Mouse (Mus musculus) left cerebral cortex, postnatal 4 days (tissue): ENCODE data around the gene Rps29. TPM values are rescaled to one million over a fixed set of nuclear protein-coding genes. Genes with fewer than 3 reads are reported as not detected.
"Not testable (repeated sequence)": the region's sequence is repeated elsewhere in the genome, so short reads cannot be mapped to it uniquely, and the experiment has no call there.

Experiments used
- DNase-seq: peaks from one replicate; pipeline ENCODE4 v3.0.0-alpha.2; 2022
- intact Hi-C: fragments of 180-260 bp; cut with DNase I; formaldehyde crosslinking; loops from one replicate; pipeline ENCODE4 v1.15.1; 2025
- total RNA-seq, 2 experiments: library from RNA; stranded (reverse); gene quantifications; 2 replicates each; pipeline ENCODE4 v1.2.3; 2021

Gene Rps29
- total RNA-seq, 2 experiments from 2014 or later, result 1,367 to 1,400 TPM

DNA sequence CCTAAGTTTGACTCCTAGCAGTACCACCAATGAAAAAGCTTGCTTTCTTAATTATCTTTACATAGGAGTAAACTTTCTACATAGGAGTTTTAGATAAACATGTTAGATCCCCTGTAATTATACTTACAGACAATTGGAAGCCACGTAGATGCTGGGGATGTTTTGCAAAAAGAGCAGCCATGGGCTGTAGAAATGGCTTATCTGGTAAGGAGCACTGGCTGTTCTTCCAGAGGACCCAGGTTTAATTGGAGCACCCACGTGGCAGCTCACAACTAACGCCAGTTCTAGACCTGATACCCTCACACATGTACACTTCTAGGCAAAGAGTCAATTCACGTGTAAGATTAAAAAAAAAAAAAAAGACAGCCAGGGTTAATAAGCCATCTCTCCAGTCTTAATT, 22.8 kb upstream of the Rps29 start:
- DNase-seq, result no peak
- intact Hi-C loops, result no loop called here

DNA sequence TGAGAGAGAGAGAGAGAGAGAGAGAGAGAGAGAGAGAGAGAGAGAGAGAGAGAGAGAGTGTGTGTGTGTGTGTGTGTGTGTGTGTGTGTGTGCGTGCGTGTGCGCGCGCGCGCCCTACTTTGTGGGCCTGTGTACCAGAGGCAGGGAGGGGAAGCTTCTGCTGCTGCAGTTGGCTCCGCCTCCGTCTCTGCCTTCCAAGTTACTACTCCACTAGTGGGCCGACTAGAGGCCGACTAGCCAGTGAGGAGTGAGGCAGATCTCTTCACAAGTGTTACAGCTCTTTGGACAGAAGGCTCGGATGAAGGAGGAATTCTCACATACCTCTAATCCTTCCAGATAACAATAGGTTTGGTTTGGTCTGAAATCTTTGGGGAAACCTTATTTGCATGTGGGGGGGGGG, 20.4 kb upstream of the Rps29 start:
- DNase-seq, result no peak
- intact Hi-C loops, result no loop called here

- intact Hi-C loops, result no loop called here
These were observed 18.5 kb upstream of the Rps29 start for GRCm38 (mm10) chr12:69177526-69177925.

DNA sequence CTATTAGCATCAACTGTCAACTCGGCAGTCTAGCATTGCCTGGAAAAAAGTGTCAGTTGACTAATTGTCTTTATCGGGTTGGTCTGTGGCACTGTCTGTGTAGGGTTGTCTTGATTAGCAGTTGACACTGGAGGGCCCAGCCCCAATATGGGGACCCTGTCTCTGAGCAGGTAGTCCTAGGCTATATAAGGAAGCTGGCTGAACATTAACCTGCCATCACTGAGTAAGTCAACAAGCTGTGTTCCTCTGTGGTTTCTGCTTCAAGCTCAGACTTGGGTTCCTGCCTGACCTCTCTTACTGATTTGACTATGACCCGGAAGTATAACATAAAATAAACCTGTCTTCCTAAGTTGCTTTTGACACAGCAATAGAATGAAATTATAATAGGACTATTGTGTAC, 17.0 kb upstream of the Rps29 start:
- intact Hi-C loops, result no loop called here
- DNase-seq, result no peak

More at GRCm38 (mm10) chr12:69177526-69177925, 18.5 kb upstream of the Rps29 start:
- no peak for DNase-seq

DNA sequence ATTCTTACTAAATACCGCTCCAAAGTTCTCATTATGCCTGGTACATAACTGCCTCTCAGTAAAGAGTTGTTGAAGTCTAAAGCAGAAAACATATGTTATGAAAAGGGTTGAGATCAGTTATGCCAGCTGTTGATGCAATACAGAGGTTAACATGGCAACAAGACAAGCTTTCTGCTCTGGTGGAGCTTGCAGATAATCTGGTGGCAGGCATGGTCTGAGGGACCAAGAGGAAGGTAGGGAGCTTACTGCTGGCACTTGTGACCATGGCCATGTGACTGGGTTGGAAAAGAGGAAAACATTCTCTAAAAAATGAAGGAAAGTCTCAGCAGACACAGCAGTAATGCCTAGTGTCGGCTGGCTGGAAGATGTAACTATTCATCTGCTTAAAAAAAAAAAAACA, 12.3 kb upstream of the Rps29 start:
- intact Hi-C loops, result no loop called here

DNA sequence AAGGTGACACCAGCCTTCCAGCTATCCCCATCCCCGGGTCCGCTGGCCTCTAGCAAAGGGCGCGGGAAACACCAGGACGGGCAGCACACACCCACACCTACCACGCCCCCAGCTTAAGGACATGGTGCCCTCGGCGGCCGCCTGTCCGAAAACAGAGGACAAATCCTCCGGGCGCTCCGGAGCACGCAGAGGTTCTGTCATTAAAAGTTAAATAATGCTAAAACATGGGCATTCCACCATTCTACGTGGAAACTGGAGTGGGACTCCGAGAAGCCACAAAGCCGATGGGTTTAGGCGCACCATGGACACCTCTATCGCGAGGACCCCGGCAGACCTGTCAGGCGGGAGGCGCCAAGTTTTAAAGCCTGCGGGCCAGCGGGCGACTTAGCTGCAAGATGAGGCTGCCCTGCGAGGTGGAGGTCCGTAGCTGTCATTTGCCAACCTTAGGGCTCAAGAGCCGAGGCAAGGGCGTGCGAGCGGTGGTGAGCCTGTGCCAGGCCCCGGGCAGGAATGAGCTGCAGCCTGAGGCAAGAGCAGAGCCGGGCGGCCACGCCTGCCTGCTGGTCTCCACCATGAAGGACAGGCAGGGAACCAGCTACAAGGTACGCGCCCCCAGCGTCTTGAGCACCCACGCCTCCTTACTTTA, 9.6 kb upstream of the Rps29 start, which contains the start of gene Lrr1:
TSS of gene Lrr1 (plus strand) at position 354 of the 646 bp plus-strand sequence.
- DNase-seq, result peak; percentile 88
- intact Hi-C loops, result no loop called here

More for the DNA sequence above, 12.3 kb upstream of the Rps29 start:
- no peak for DNase-seq

GRCm38 (mm10) chr12:69167656-69168460, 8.9 kb upstream of the Rps29 start:
- intact Hi-C loops, result no loop called here
- DNase-seq, result no peak

GRCm38 (mm10) chr12:69166861-69167581, 8.0 kb upstream of the Rps29 start:
- DNase-seq, intact Hi-C loops: not testable (repeated sequence)

- intact Hi-C loops, result no loop called here
- DNase-seq, result no peak
These were observed 5.9 kb upstream of the Rps29 start for GRCm38 (mm10) chr12:69164904-69165303.

- DNase-seq, result not testable (repeated sequence)
These were observed 4.6 kb upstream of the Rps29 start for GRCm38 (mm10) chr12:69163586-69163985.

GRCm38 (mm10) chr12:69160677-69161076, 1.7 kb upstream of the Rps29 start:
- intact Hi-C loops, DNase-seq: not testable (repeated sequence)

More at GRCm38 (mm10) chr12:69163586-69163985, 4.6 kb upstream of the Rps29 start:
- intact Hi-C loops, result not testable (repeated sequence)

GRCm38 (mm10) chr12:69159578-69159940, 573 bp upstream of the Rps29 start:
- DNase-seq, result no peak
- intact Hi-C loops, result no loop called here

DNA sequence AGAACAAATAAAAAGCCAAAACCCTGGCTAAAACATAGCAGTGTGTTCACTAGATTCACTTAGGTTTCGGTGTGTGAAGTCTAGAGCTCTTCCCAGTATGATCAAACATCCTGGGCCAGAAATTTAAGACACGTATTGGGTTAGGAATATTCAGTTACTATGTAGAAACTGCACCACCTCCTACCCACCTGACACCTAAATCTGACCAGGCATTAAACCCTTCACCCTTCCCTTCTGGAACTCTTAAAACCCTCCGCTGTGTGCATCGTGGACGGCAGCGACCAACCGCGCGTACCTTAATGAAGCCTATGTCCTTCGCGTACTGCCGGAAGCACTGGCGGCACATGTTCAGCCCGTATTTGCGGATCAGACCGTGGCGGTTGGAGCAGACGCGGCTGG, 621 bp downstream of the Rps29 start:
- DNase-seq, result no peak
- intact Hi-C loops, result no loop called here

GRCm38 (mm10) chr12:69157107-69157506, 1.9 kb downstream of the Rps29 start:
- DNase-seq, result no peak
- intact Hi-C loops, result no loop called here

DNA sequence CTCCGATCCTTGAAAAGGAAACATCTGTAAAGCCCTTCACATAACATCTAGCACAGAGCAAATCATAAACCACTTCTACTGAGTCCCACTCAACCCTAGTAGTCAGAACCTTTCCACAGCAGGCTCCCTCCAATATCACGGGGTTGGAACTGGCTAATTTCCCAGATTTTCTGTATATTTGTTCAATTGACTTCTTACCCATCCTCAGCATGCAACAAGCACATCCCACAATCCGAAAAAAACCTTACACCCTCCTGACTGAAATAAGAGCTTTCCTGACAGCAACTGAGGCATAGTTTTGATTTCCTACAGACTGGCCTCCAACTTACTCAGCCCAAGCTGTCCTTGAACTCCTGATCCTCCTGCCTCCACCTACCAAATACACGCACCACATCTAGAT, 2.5 kb downstream of the Rps29 start:
- DNase-seq, result no peak
- intact Hi-C loops, result no loop called here

DNA sequence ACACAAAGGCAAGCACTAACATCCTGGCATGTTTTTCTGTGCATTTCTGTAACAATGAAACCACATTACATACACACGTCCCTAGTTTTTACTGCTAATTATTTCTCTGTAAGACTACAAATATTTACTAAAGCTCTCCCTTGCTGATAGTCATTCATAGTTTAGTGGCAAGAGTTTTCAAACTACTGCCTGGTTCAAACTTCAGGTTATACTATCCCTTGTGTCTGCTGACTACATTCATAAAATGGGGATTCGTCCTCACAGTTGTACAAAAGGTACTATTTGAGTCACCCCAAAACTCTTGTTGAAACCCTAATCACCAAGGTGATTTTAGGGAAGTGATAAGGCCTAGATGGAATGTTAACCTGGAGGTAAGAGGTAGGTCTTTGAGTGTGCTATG, 3.1 kb downstream of the Rps29 start:
- no peak for DNase-seq
- intact Hi-C loops, result no loop called here

GRCm38 (mm10) chr12:69150049-69150448, 8.9 kb downstream of the Rps29 start:
- no peak for DNase-seq
- intact Hi-C loops, result no loop called here

- DNase-seq, result no peak
- intact Hi-C loops, result no loop called here
These were observed 11.7 kb downstream of the Rps29 start for GRCm38 (mm10) chr12:69147166-69147735.

- intact Hi-C loops, result no loop called here
- no peak for DNase-seq
These were observed 15.5 kb downstream of the Rps29 start for GRCm38 (mm10) chr12:69143460-69143859.

- DNase-seq, result no peak
- intact Hi-C loops, result no loop called here
These were observed 19.1 kb downstream of the Rps29 start for GRCm38 (mm10) chr12:69139841-69140240.

- intact Hi-C loops, result no loop called here
- DNase-seq, result no peak
These were observed 19.8 kb downstream of the Rps29 start for GRCm38 (mm10) chr12:69139201-69139600.
